Mouse (Mus musculus): Measurements from ENCODE around the gene Itgb1. TPM values are rescaled to one million over a fixed set of nuclear protein-coding genes. Genes with fewer than 3 reads are reported as not detected.

Itgb1 gene
- total and polyA plus RNA-seq, 3 experiments, result 62.4 to 172 (median 127) TPM

GRCm38 (mm10) chr8:128671813-128672212, 13.6 kb upstream of the Itgb1 start:
- H3K27me3 ChIP-seq (replicated peaks), result no peaks in the 10 kb centered on the region
- peaks cover 5 to 55% of the 10 kb centered on the region in 2 experiments for H3K4me1 ChIP-seq (ENCODE audit: control insufficient read depth in 1 of 2, insufficient read depth in 2 of 2)
- TF ChIP-seq UBTF (IDR thresholded peaks at IDR 0.05; ENCODE audit: low read depth, low read length), result no peak
- no peak for TF ChIP-seq ELF1 (IDR thresholded peaks at IDR 0.05; ENCODE audit: low read depth, low read length)
- TF ChIP-seq POLR2A (IDR thresholded peaks at IDR 0.05; ENCODE audit: low read depth, low read length), result no peak
- TF ChIP-seq MEF2A (IDR thresholded peaks at IDR 0.05; ENCODE audit: borderline replicate concordance, low read depth, low read length), result no peak
- no peak for TF ChIP-seq NRF1 (IDR thresholded peaks at IDR 0.05; ENCODE audit: low read depth, low read length)
- TF ChIP-seq JUN (IDR thresholded peaks at IDR 0.05; ENCODE audit: insufficient read depth, low read depth, low read length), result no peak
- TF ChIP-seq IRF4 (IDR thresholded peaks at IDR 0.05; ENCODE audit: low read depth, low read length), result no peak
- no peak for TF ChIP-seq SIN3A (IDR thresholded peaks at IDR 0.05; ENCODE audit: low read length)
- no peak for TF ChIP-seq E2F4 (IDR thresholded peaks at IDR 0.05; ENCODE audit: insufficient replicate concordance, low read depth, low read length)
- no peak for TF ChIP-seq TBP (conservative IDR thresholded peaks at IDR 0.05; ENCODE audit: low read depth, low read length)
- no peak overlapping the region for H3K4me3 ChIP-seq (replicated peaks in 1 of 3; ENCODE audit: low read depth in 2 of 3, low read length in 2 of 3, poor library complexity in 1 of 3)
- H3K36me3 ChIP-seq (replicated peaks in 1 of 2; ENCODE audit: control insufficient read depth in 1 of 2, insufficient read depth in 1 of 2, low read length in 1 of 2), result no peaks in the 10 kb centered on the region
- no peak for DNase-seq (ENCODE audit: extremely low read depth)
- H3K9ac ChIP-seq (ENCODE audit: insufficient read depth, low read depth), result no peak overlapping the region
- no peaks in the 10 kb centered on the region for H3K79me2 ChIP-seq (replicated peaks; ENCODE audit: control insufficient read depth, extremely low read depth, insufficient read depth, poor library complexity, severe bottlenecking)
- peaks cover 2% of the 10 kb centered on the region for H3K9me3 ChIP-seq (replicated peaks; ENCODE audit: low read length)
- H3K4me2 ChIP-seq (ENCODE audit: insufficient read depth, low read depth, poor library complexity, severe bottlenecking), result no peak overlapping the region
- H3K27ac ChIP-seq (ENCODE audit: insufficient read depth, low read depth), result no peak overlapping the region
- in situ Hi-C loops (cut with MboI; ENCODE audit: low pct_ligation_motif_present, low pct_unique_long_range_greater_than_20kb, low sequenced_read_pairs), result no loop called here
- dilution Hi-C loops (cut with MboI; ENCODE audit: extremely low pct_ligation_motif_present, extremely low pct_unique_long_range_greater_than_20kb, low sequenced_read_pairs), result no loop called here

GRCm38 (mm10) chr8:128672441-128672840, 13.0 kb upstream of the Itgb1 start:
- Histone ChIP-seq H3K9ac (ENCODE audit: insufficient read depth, low read depth) (no peak overlapping the region), H3K4me1 (ENCODE audit: control insufficient read depth in 1 of 2, insufficient read depth in 2 of 2) (peaks cover 5 to 49% of the 10 kb centered on the region in 2 experiments), H3K4me3 (replicated peaks in 1 of 3; ENCODE audit: low read depth in 2 of 3, low read length in 2 of 3, poor library complexity in 1 of 3) (no peak overlapping the region), H3K36me3 (replicated peaks in 1 of 2; ENCODE audit: control insufficient read depth in 1 of 2, insufficient read depth in 1 of 2, low read length in 1 of 2) (no peaks in the 10 kb centered on the region), H3K27ac (ENCODE audit: insufficient read depth, low read depth) (no peak overlapping the region), H3K9me3 (replicated peaks; ENCODE audit: low read length) (peaks cover 2% of the 10 kb centered on the region), H3K27me3 (replicated peaks) (no peaks in the 10 kb centered on the region), H3K79me2 (replicated peaks; ENCODE audit: control insufficient read depth, extremely low read depth, insufficient read depth, poor library complexity, severe bottlenecking) (no peaks in the 10 kb centered on the region), H3K4me2 (ENCODE audit: insufficient read depth, low read depth, poor library complexity, severe bottlenecking) (no peak overlapping the region)
- in situ Hi-C loops (cut with MboI; ENCODE audit: low pct_ligation_motif_present, low pct_unique_long_range_greater_than_20kb, low sequenced_read_pairs) (no loop called here), dilution Hi-C loops (cut with MboI; ENCODE audit: extremely low pct_ligation_motif_present, extremely low pct_unique_long_range_greater_than_20kb, low sequenced_read_pairs) (no loop called here)
- DNase-seq (ENCODE audit: extremely low read depth), result no peak
- TF ChIP-seq IRF4 (IDR thresholded peaks at IDR 0.05; ENCODE audit: low read depth, low read length) (no peak), MEF2A (IDR thresholded peaks at IDR 0.05; ENCODE audit: borderline replicate concordance, low read depth, low read length) (no peak), UBTF (IDR thresholded peaks at IDR 0.05; ENCODE audit: low read depth, low read length) (no peak), TCF12 (IDR thresholded peaks at IDR 0.05; ENCODE audit: low read depth, low read length) (no peak), EP300 (IDR thresholded peaks at IDR 0.05; ENCODE audit: low read length) (no peak), CTCF (conservative IDR thresholded peaks at IDR 0.05 in 1 of 2, IDR thresholded peaks at IDR 0.05 in 1 of 2; ENCODE audit: low read depth in 2 of 2, low read length in 2 of 2) (no peak), SMC3 (IDR thresholded peaks at IDR 0.05; ENCODE audit: low read depth, low read length) (no peak), NRF1 (IDR thresholded peaks at IDR 0.05; ENCODE audit: low read depth, low read length) (no peak), JUN (IDR thresholded peaks at IDR 0.05; ENCODE audit: insufficient read depth, low read depth, low read length) (no peak)

Data from CH12.LX (cell line).